Mouse (Mus musculus) liver, postnatal 0 days (tissue): ENCODE results near the gene Pcgf2.

Experiments used
- CTCF ChIP-seq: sonication (generic); IDR thresholded peaks from 2 replicates; pipeline ENCODE4 v1.5.1; 2016; ENCODE audit warnings: antibody characterized with exemption, low read depth
- EP300 ChIP-seq: IDR thresholded peaks from 2 replicates; pipeline ENCODE4 v1.6.1; 2016; ENCODE audit warnings: antibody characterized with exemption, low read depth, mild to moderate bottlenecking

DNA sequence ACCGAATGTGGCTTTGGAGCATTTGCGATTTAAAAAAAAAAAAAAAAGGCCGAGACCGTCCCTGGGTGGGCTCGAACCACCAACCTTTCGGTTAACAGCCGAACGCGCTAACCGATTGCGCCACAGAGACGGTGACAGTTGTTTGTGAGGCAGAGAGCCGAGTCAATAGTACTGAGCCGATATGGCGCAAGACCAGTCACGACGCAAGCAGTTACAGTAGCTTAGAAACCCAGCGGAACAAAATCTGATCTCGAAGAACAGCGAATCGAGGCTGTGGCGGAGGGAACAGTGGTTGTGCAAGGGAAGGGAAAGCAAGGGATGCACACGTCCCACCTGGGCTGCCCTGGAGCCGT, 2.1 kb upstream of the Pcgf2 start:
- TF ChIP-seq CTCF, result no peak
- TF ChIP-seq EP300, result no peak; the same call in 1 of the 2 replicates
